Mouse (Mus musculus): Measurements from ENCODE around the gene Sarm1. TPM values are rescaled to one million over a fixed set of nuclear protein-coding genes. Genes with fewer than 3 reads are reported as not detected.

The Sarm1 gene
- polyA plus RNA-seq, 1 experiment from 2014 or later, result 0.55 TPM

DNA sequence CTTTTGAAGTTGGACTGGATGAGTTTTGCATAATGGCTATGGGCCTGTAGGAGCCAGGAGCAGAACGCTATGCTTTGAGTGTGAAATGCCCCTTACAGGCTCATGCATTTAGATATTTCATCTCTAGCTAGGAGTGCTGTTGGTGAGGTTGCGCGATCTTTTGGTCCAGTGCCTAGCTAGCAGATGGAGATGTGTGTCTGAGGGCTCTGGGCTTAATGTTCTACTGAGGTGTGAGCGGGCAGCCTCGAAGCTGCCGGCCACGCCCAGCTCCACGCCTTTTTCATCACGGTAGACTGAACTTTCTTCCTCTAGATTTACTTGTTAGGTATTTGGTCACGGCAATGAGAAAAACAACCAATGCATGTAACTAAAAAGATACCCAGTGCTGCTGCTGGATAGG lies 66.4 kb downstream of the Sarm1 start:
- no peak for DNase-seq (ENCODE audit: low spot score)
- Histone ChIP-seq H3K36me3 (ENCODE audit: insufficient read depth, low read length) (no peaks in the 10 kb centered on the region), H3K9me3 (replicated peaks; ENCODE audit: low read length) (no peaks in the 10 kb centered on the region), H3K27me3 (ENCODE audit: insufficient read depth, low read length) (no peaks in the 10 kb centered on the region), H3K4me3 (replicated peaks; ENCODE audit: low read depth, low read length) (no peak overlapping the region), H3K9ac (ENCODE audit: low read depth, low read length) (no peak overlapping the region), H3K4me1 (replicated peaks; ENCODE audit: insufficient read depth, low read length) (0 out of 2 replicates have a peak, but pooled peaks cover 6% of the 10 kb centered on the region), H3K27ac (no peak overlapping the region), H3K4me2 (ENCODE audit: low read length) (no peak overlapping the region)
- no peak for ATAC-seq (replicated peaks; ENCODE audit: low FRiP score, low read depth)
- 51% methylated on average over 10 of the region's 10 CpGs for WGBS
- TF ChIP-seq CTCF (IDR thresholded peaks at IDR 0.05; ENCODE audit: low read depth), result no peak

DNA sequence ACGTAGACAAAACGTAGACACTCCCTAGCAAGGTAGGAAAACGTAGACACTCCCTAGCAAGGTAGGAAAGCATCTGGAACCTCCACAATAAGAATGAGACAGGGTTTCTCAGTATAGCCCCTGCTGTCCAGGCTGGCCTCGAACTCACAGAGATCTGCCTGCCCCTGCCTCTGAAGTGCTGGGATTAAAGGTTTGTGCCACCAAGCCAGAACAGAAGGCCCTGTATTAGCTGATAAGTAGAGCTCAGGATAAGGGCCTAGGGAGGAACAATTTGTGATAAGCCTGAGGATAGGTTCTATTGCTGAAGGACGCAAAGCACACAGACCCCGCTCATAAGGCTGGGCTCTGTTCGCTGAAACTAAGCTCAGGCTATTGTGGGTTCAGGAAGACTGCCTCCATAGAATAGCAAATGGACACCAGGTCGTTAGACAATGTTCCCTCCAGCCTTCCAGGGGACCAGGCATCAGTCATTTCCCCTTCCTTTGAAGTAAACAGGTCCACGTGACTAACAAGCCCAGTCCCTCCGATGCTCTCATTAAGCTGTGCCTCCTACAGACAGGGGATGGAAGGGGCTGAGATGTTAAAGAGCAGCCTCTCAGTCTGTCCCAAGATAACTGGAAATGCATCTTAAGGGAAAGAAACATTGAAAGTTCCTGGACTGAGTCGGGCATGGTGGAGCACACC lies 67.2 kb downstream of the Sarm1 start:
- H3K4me3 ChIP-seq (replicated peaks; ENCODE audit: low read depth, low read length), result no peak overlapping the region
- WGBS, result 46% methylated on average over 11 of the region's 11 CpGs
- H3K27ac ChIP-seq, result peak overlapping the region; percentile 36; the same call in 1 of the 2 replicates
- no peak overlapping the region for H3K4me2 ChIP-seq (ENCODE audit: low read length)
- DNase-seq (ENCODE audit: low spot score), result no peak
- 0 out of 2 replicates have a peak, but pooled peaks cover under 1% of the 10 kb centered on the region for H3K4me1 ChIP-seq (replicated peaks; ENCODE audit: insufficient read depth, low read length)
- H3K36me3 ChIP-seq (ENCODE audit: insufficient read depth, low read length), result no peaks in the 10 kb centered on the region
- H3K9ac ChIP-seq (ENCODE audit: low read depth, low read length), result no peak overlapping the region
- no peaks in the 10 kb centered on the region for H3K27me3 ChIP-seq (ENCODE audit: insufficient read depth, low read length)
- ATAC-seq (replicated peaks; ENCODE audit: low FRiP score, low read depth), result no peak
- no peaks in the 10 kb centered on the region for H3K9me3 ChIP-seq (replicated peaks; ENCODE audit: low read length)
- TF ChIP-seq CTCF (IDR thresholded peaks at IDR 0.05; ENCODE audit: low read depth), result no peak

DNA sequence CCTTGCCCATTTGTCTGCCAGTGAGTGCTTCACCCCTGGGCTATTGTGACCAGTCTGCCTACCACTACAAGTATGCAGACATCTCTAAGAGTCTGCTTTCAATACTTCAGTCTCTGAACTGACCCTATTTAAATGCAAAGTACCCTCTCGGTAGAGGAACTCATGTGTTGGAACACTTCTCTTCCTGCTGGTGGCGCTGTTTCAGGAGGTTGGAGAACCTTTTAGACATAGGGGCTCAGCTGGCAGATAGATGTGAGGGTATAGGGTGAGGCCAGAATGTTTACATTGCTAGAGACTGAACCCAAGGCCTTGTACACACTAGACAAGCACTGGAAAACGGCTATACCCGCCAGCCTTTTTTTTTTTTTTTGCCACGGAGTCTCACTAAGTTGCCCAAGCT lies 69.2 kb downstream of the Sarm1 start:
- ATAC-seq (replicated peaks; ENCODE audit: low FRiP score, low read depth) (no peak), DNase-seq (ENCODE audit: low spot score) (no peak)
- no peak overlapping the region for H3K4me2 ChIP-seq (ENCODE audit: low read length)
- H3K9ac ChIP-seq (ENCODE audit: low read depth, low read length), result no peak overlapping the region
- no peaks in the 10 kb centered on the region for H3K36me3 ChIP-seq (ENCODE audit: insufficient read depth, low read length)
- 79% methylated on average over 5 of the region's 5 CpGs for WGBS
- no peak overlapping the region for H3K27ac ChIP-seq
- no peaks in the 10 kb centered on the region for H3K27me3 ChIP-seq (ENCODE audit: insufficient read depth, low read length)
- TF ChIP-seq CTCF (IDR thresholded peaks at IDR 0.05; ENCODE audit: low read depth), result no peak
- H3K4me1 ChIP-seq (replicated peaks; ENCODE audit: insufficient read depth, low read length), result no peaks in the 10 kb centered on the region
- no peaks in the 10 kb centered on the region for H3K9me3 ChIP-seq (replicated peaks; ENCODE audit: low read length)
- H3K4me3 ChIP-seq (replicated peaks; ENCODE audit: low read depth, low read length), result no peak overlapping the region

- Histone ChIP-seq H3K36me3 (ENCODE audit: insufficient read depth, low read length) (no peaks in the 10 kb centered on the region), H3K27ac (no peak overlapping the region), H3K27me3 (ENCODE audit: insufficient read depth, low read length) (no peaks in the 10 kb centered on the region), H3K9me3 (replicated peaks; ENCODE audit: low read length) (no peaks in the 10 kb centered on the region), H3K4me2 (ENCODE audit: low read length) (no peak overlapping the region), H3K9ac (ENCODE audit: low read depth, low read length) (no peak overlapping the region), H3K4me1 (replicated peaks; ENCODE audit: insufficient read depth, low read length) (no peaks in the 10 kb centered on the region), H3K4me3 (replicated peaks; ENCODE audit: low read depth, low read length) (no peak overlapping the region)
- DNase-seq (ENCODE audit: low spot score), result no peak
- TF ChIP-seq CTCF (IDR thresholded peaks at IDR 0.05; ENCODE audit: low read depth), result no peak
- WGBS, result 79% methylated on average over 6 of the region's 6 CpGs
- peak; percentile 40; the same call in 1 of the 2 replicates for ATAC-seq (replicated peaks; ENCODE audit: low FRiP score, low read depth)
These were observed 69.9 kb downstream of the Sarm1 start for GRCm38 (mm10) chr11:78427655-78428054.

DNA sequence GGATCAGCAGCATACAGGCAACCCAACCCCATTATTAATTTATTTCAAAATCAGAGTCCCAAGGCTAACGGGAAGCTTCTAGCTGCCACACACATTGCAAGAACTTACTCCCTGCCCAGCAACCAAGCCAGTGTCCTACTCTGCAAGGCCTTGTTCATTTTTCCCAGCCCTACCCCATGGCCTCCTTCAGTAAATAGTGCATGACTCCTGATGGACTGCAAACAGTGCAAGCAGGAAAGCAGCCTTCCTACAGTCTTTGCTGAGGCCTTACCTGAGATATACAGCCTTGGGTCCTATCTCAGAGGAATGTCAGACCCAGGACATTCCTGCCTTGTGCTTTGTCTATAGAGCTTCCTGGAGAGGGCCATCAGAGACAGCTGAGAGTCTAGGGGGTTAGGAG lies 72.0 kb downstream of the Sarm1 start:
- H3K4me2 ChIP-seq (ENCODE audit: low read length), result no peak overlapping the region
- no peak overlapping the region for H3K4me3 ChIP-seq (replicated peaks; ENCODE audit: low read depth, low read length)
- no peaks in the 10 kb centered on the region for H3K4me1 ChIP-seq (replicated peaks; ENCODE audit: insufficient read depth, low read length)
- no peak for ATAC-seq (replicated peaks; ENCODE audit: low FRiP score, low read depth)
- no peak for DNase-seq (ENCODE audit: low spot score)
- peaks cover 5% of the 10 kb centered on the region; the same call in 1 of the 2 replicates for H3K27me3 ChIP-seq (ENCODE audit: insufficient read depth, low read length)
- 95% methylated on average over 1 of the region's 1 CpGs for WGBS
- H3K9ac ChIP-seq (ENCODE audit: low read depth, low read length), result no peak overlapping the region
- no peaks in the 10 kb centered on the region for H3K36me3 ChIP-seq (ENCODE audit: insufficient read depth, low read length)
- no peak for TF ChIP-seq CTCF (IDR thresholded peaks at IDR 0.05; ENCODE audit: low read depth)
- H3K27ac ChIP-seq, result no peak overlapping the region
- H3K9me3 ChIP-seq (replicated peaks; ENCODE audit: low read length), result no peaks in the 10 kb centered on the region

GRCm38 (mm10) chr11:78424352-78424751 lies 73.2 kb downstream of the Sarm1 start:
- no peak overlapping the region for H3K4me3 ChIP-seq (replicated peaks; ENCODE audit: low read depth, low read length)
- no peak for DNase-seq (ENCODE audit: low spot score)
- H3K9ac ChIP-seq (ENCODE audit: low read depth, low read length), result no peak overlapping the region
- 56% methylated on average over 2 of the region's 2 CpGs for WGBS
- peaks cover 5% of the 10 kb centered on the region; the same call in 1 of the 2 replicates for H3K27me3 ChIP-seq (ENCODE audit: insufficient read depth, low read length)
- H3K4me1 ChIP-seq (replicated peaks; ENCODE audit: insufficient read depth, low read length), result no peaks in the 10 kb centered on the region
- H3K36me3 ChIP-seq (ENCODE audit: insufficient read depth, low read length), result no peaks in the 10 kb centered on the region
- H3K27ac ChIP-seq, result no peak overlapping the region
- H3K9me3 ChIP-seq (replicated peaks; ENCODE audit: low read length), result no peaks in the 10 kb centered on the region
- H3K4me2 ChIP-seq (ENCODE audit: low read length), result no peak overlapping the region
- no peak for ATAC-seq (replicated peaks; ENCODE audit: low FRiP score, low read depth)
- TF ChIP-seq CTCF (IDR thresholded peaks at IDR 0.05; ENCODE audit: low read depth), result no peak

Other genes starting within 250 kb of the Sarm1 start
- 96.3 and 98.2 TPM in 2 replicates for gene 2610507B11Rik, start 236.0 kb downstream of the Sarm1 start, polyA plus RNA-seq (2015; fragmentation: Nextera tagmentation; extraction: Ambion mirVana)
- 0.17 TPM in 1 of 2 replicates, not detected in the other for gene BC030499, start 206.9 kb downstream of the Sarm1 start, polyA plus RNA-seq (2015; fragmentation: Nextera tagmentation; extraction: Ambion mirVana)
- 12.4 and 14.8 TPM in 2 replicates for gene Spag5, start 196.2 kb downstream of the Sarm1 start, polyA plus RNA-seq (2015; fragmentation: Nextera tagmentation; extraction: Ambion mirVana)
- 12.5 and 13.0 TPM in 2 replicates for gene Aldoc, start 174.8 kb downstream of the Sarm1 start, polyA plus RNA-seq (2015; fragmentation: Nextera tagmentation; extraction: Ambion mirVana)
- 67.5 and 74.9 TPM in 2 replicates for gene Pigs, start 169.3 kb downstream of the Sarm1 start, polyA plus RNA-seq (2015; fragmentation: Nextera tagmentation; extraction: Ambion mirVana)
- gene Unc119, start 154.3 kb downstream of the Sarm1 start, polyA plus RNA-seq (2015; fragmentation: Nextera tagmentation; extraction: Ambion mirVana), result 30.4 TPM in 2 replicates
- gene Foxn1, start 111.2 kb downstream of the Sarm1 start, polyA plus RNA-seq (2015; fragmentation: Nextera tagmentation; extraction: Ambion mirVana), result not detected in 2 replicates
- 6.5 and 6.6 TPM in 2 replicates for gene Slc13a2, start 75.5 kb downstream of the Sarm1 start, polyA plus RNA-seq (2015; fragmentation: Nextera tagmentation; extraction: Ambion mirVana)
- 21.7 and 23.4 TPM in 2 replicates for gene Slc46a1, start 32.1 kb downstream of the Sarm1 start, polyA plus RNA-seq (2015; fragmentation: Nextera tagmentation; extraction: Ambion mirVana)
- gene Vtn, start 1.3 kb upstream of the Sarm1 start, polyA plus RNA-seq (2015; fragmentation: Nextera tagmentation; extraction: Ambion mirVana), result 0.70 and 1.7 TPM in 2 replicates
- gene Sebox, start 5.7 kb upstream of the Sarm1 start, polyA plus RNA-seq (2015; fragmentation: Nextera tagmentation; extraction: Ambion mirVana), result not detected in 2 replicates
- 56.0 and 58.9 TPM in 2 replicates for gene Tmem199, start 14.4 kb upstream of the Sarm1 start, polyA plus RNA-seq (2015; fragmentation: Nextera tagmentation; extraction: Ambion mirVana)
- gene Poldip2, start 14.4 kb upstream of the Sarm1 start, polyA plus RNA-seq (2015; fragmentation: Nextera tagmentation; extraction: Ambion mirVana), result 173 and 191 TPM in 2 replicates
- gene Tnfaip1, start 38.6 kb upstream of the Sarm1 start, polyA plus RNA-seq (2015; fragmentation: Nextera tagmentation; extraction: Ambion mirVana), result 59.8 and 66.5 TPM in 2 replicates
- 185 and 187 TPM in 2 replicates for gene Ift20, start 38.6 kb upstream of the Sarm1 start, polyA plus RNA-seq (2015; fragmentation: Nextera tagmentation; extraction: Ambion mirVana)
- gene Tmem97, start 53.0 kb upstream of the Sarm1 start, polyA plus RNA-seq (2015; fragmentation: Nextera tagmentation; extraction: Ambion mirVana), result 61.0 and 65.8 TPM in 2 replicates
- gene Nlk, start 199.6 kb upstream of the Sarm1 start, polyA plus RNA-seq (2015; fragmentation: Nextera tagmentation; extraction: Ambion mirVana), result 19.2 and 20.8 TPM in 2 replicates